Mouse (Mus musculus) liver, postnatal 0 days (tissue): ENCODE results near the gene Ftsj1.

Experiments used
- CTCF ChIP-seq: sonication (generic); IDR thresholded peaks from 2 replicates; pipeline ENCODE4 v1.5.1; 2016; ENCODE audit warnings: antibody characterized with exemption, low read depth
- EP300 ChIP-seq: IDR thresholded peaks from 2 replicates; pipeline ENCODE4 v1.6.1; 2016; ENCODE audit warnings: antibody characterized with exemption, low read depth, mild to moderate bottlenecking

DNA sequence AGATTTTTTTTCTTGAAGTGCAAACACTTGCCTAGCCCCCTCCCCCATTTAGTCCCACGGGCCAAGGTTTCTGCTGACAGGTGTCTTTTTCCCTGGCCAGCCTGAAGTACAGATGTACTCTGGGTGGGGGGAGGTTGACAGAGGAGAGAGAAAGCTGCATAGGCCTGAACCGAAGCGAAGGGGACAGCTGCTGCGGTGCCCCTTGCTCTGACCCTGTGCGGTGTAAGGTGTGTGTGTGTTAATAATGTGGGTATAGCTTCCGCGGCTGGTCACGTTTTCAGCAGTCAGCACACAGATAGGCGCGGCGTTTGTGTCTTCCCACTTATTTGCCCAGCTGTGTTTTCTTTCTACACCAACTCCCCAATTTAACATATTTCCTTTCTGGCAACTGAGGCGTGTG is 7.3 kb upstream of the Ftsj1 start:
- no peak for TF ChIP-seq CTCF
- TF ChIP-seq EP300 = no peak
